Mouse (Mus musculus): Measurements from ENCODE around the gene Tmem163.
A peak's percentile ranks its signal among the peaks of the same experiment; 100 is the strongest.

Gene Tmem163

GRCm38 (mm10) chr1:127679498-127680133 is at the start of gene Tmem163:
Tmem163 (minus strand) TSS chr1:127679548.
- DNase-seq: peak; percentile 50

- peak; percentile 62 for DNase-seq
Measured at GRCm38 (mm10) chr1:127729096-127729495, 49.7 kb upstream of the Tmem163 start, which contains the start of gene Acmsd. Acmsd (plus strand) TSS chr1:127729413.

- DNase-seq: peak; percentile 15
Measured at GRCm38 (mm10) chr1:127723596-127723995, 44.2 kb upstream of the Tmem163 start.

GRCm38 (mm10) chr1:127718290-127718689 is 38.9 kb upstream of the Tmem163 start:
- DNase-seq: no peak

- no peak for DNase-seq
Measured at GRCm38 (mm10) chr1:127716441-127716840, 37.1 kb upstream of the Tmem163 start.

- no peak for DNase-seq
Measured at GRCm38 (mm10) chr1:127706269-127706668, 26.9 kb upstream of the Tmem163 start.

GRCm38 (mm10) chr1:127702187-127702586 is 22.8 kb upstream of the Tmem163 start:
- DNase-seq: no peak

GRCm38 (mm10) chr1:127696533-127696932 is 17.2 kb upstream of the Tmem163 start:
- DNase-seq: no peak

- DNase-seq: peak; percentile 35
Measured at GRCm38 (mm10) chr1:127677661-127678580, 1.4 kb downstream of the Tmem163 start.

- peak; percentile 21 for DNase-seq
Measured at GRCm38 (mm10) chr1:127677131-127677631, 2.2 kb downstream of the Tmem163 start.

GRCm38 (mm10) chr1:127676516-127677099 is 2.7 kb downstream of the Tmem163 start:
- DNase-seq: no peak

- no peak for DNase-seq
Measured at GRCm38 (mm10) chr1:127676116-127676515, 3.2 kb downstream of the Tmem163 start.

- DNase-seq: no peak
Measured at GRCm38 (mm10) chr1:127675253-127675652, 4.1 kb downstream of the Tmem163 start.

GRCm38 (mm10) chr1:127673221-127674050 is 5.9 kb downstream of the Tmem163 start:
- DNase-seq: no peak

GRCm38 (mm10) chr1:127668161-127668560 is 11.2 kb downstream of the Tmem163 start:
- DNase-seq: no peak

- no peak for DNase-seq
Measured at GRCm38 (mm10) chr1:127667110-127667860, 12.1 kb downstream of the Tmem163 start.

- DNase-seq: no peak
Measured at GRCm38 (mm10) chr1:127666221-127666620, 13.1 kb downstream of the Tmem163 start.

- DNase-seq: no peak
Measured at GRCm38 (mm10) chr1:127662385-127663068, 16.8 kb downstream of the Tmem163 start.

GRCm38 (mm10) chr1:127661118-127662012 is 18.0 kb downstream of the Tmem163 start:
- DNase-seq: no peak

- no peak for DNase-seq
Measured at GRCm38 (mm10) chr1:127651564-127651963, 27.8 kb downstream of the Tmem163 start.
